Mouse (Mus musculus): ENCODE measurements at regions not wholly inside any gene's neighbourhood (a gene's known extent, or its start where the extent isn't known, plus 50 kb on each side); places are given as distances from the start of the nearest gene placed in this dataset.

- no peaks in the 10 kb centered on the region for H3K27me3 ChIP-seq (ENCODE audit: control insufficient read depth, insufficient read depth, low read length)
- no peaks in the 10 kb centered on the region for H3K9me3 ChIP-seq (replicated peaks; ENCODE audit: control insufficient read depth, low read length)
- no peak overlapping the region for H3K27ac ChIP-seq (replicated peaks; ENCODE audit: low read depth, low read length)
- DNase-seq (ENCODE audit: low spot score) (no peak), ATAC-seq (replicated peaks; ENCODE audit: insufficient number of reproducible peaks, low FRiP score, low TSS enrichment, low read depth) (no peak)
- no peak overlapping the region for H3K9ac ChIP-seq (replicated peaks; ENCODE audit: low read length)
- 79% methylated on average over 3 of the region's 3 CpGs for WGBS
- no peak overlapping the region for H3K4me3 ChIP-seq (ENCODE audit: low read depth, low read length)
- no peaks in the 10 kb centered on the region for H3K4me1 ChIP-seq (ENCODE audit: control insufficient read depth, insufficient read depth, low read length)
- H3K36me3 ChIP-seq (replicated peaks; ENCODE audit: control insufficient read depth, insufficient read depth, low read depth, low read length): no peaks in the 10 kb centered on the region
- no peak overlapping the region for H3K4me2 ChIP-seq (ENCODE audit: low read depth, low read length)
Measured at GRCm38 (mm10) chr3:127985165-127985564, 89.0 kb upstream of the Fam241a start.

- H3K4me2 ChIP-seq (ENCODE audit: low read depth, low read length): no peak overlapping the region
- ATAC-seq (replicated peaks; ENCODE audit: insufficient number of reproducible peaks, low FRiP score, low TSS enrichment, low read depth): no peak
- no peak for DNase-seq (ENCODE audit: low spot score)
- H3K36me3 ChIP-seq (replicated peaks; ENCODE audit: control insufficient read depth, insufficient read depth, low read depth, low read length): no peaks in the 10 kb centered on the region
- no peak overlapping the region for H3K9ac ChIP-seq (replicated peaks; ENCODE audit: low read length)
- H3K4me1 ChIP-seq (ENCODE audit: control insufficient read depth, insufficient read depth, low read length): no peaks in the 10 kb centered on the region
- no peak overlapping the region for H3K4me3 ChIP-seq (ENCODE audit: low read depth, low read length)
- no peaks in the 10 kb centered on the region for H3K9me3 ChIP-seq (replicated peaks; ENCODE audit: control insufficient read depth, low read length)
- H3K27ac ChIP-seq (replicated peaks; ENCODE audit: low read depth, low read length): no peak overlapping the region
- 68% methylated on average over 6 of the region's 6 CpGs for WGBS
- H3K27me3 ChIP-seq (ENCODE audit: control insufficient read depth, insufficient read depth, low read length): no peaks in the 10 kb centered on the region
Measured at GRCm38 (mm10) chr3:127977240-127977639, 81.1 kb upstream of the Fam241a start.

- no peak overlapping the region for H3K4me3 ChIP-seq (ENCODE audit: low read depth, low read length)
- no peaks in the 10 kb centered on the region for H3K36me3 ChIP-seq (replicated peaks; ENCODE audit: control insufficient read depth, insufficient read depth, low read depth, low read length)
- 4% methylated on average over 5 of the region's 5 CpGs for WGBS
- H3K27me3 ChIP-seq (ENCODE audit: control insufficient read depth, insufficient read depth, low read length): no peaks in the 10 kb centered on the region
- no peak overlapping the region for H3K27ac ChIP-seq (replicated peaks; ENCODE audit: low read depth, low read length)
- DNase-seq (ENCODE audit: low spot score) (peak; percentile 81), ATAC-seq (replicated peaks; ENCODE audit: insufficient number of reproducible peaks, low FRiP score, low TSS enrichment, low read depth) (no peak)
- H3K9ac ChIP-seq (replicated peaks; ENCODE audit: low read length): no peak overlapping the region
- no peaks in the 10 kb centered on the region for H3K4me1 ChIP-seq (ENCODE audit: control insufficient read depth, insufficient read depth, low read length)
- H3K4me2 ChIP-seq (ENCODE audit: low read depth, low read length): no peak overlapping the region
- H3K9me3 ChIP-seq (replicated peaks; ENCODE audit: control insufficient read depth, low read length): no peaks in the 10 kb centered on the region
Measured at GRCm38 (mm10) chr3:127970891-127971290, 74.8 kb upstream of the Fam241a start.

GRCm38 (mm10) chr3:127967170-127967569 is 71.0 kb upstream of the Fam241a start:
- Histone ChIP-seq H3K4me1 (ENCODE audit: control insufficient read depth, insufficient read depth, low read length) (no peaks in the 10 kb centered on the region), H3K9me3 (replicated peaks; ENCODE audit: control insufficient read depth, low read length) (no peaks in the 10 kb centered on the region), H3K27me3 (ENCODE audit: control insufficient read depth, insufficient read depth, low read length) (no peaks in the 10 kb centered on the region), H3K27ac (replicated peaks; ENCODE audit: low read depth, low read length) (no peak overlapping the region), H3K4me2 (ENCODE audit: low read depth, low read length) (no peak overlapping the region), H3K9ac (replicated peaks; ENCODE audit: low read length) (no peak overlapping the region), H3K36me3 (replicated peaks; ENCODE audit: control insufficient read depth, insufficient read depth, low read depth, low read length) (no peaks in the 10 kb centered on the region), H3K4me3 (ENCODE audit: low read depth, low read length) (no peak overlapping the region)
- DNase-seq (ENCODE audit: low spot score): no peak
- ATAC-seq (replicated peaks; ENCODE audit: insufficient number of reproducible peaks, low FRiP score, low TSS enrichment, low read depth): no peak
- 75% methylated on average over 10 of the region's 10 CpGs for WGBS

GRCm38 (mm10) chr3:127966214-127966613 is 70.1 kb upstream of the Fam241a start:
- Histone ChIP-seq H3K27ac (replicated peaks; ENCODE audit: low read depth, low read length) (no peak overlapping the region), H3K9me3 (replicated peaks; ENCODE audit: control insufficient read depth, low read length) (no peaks in the 10 kb centered on the region), H3K4me3 (ENCODE audit: low read depth, low read length) (no peak overlapping the region), H3K27me3 (ENCODE audit: control insufficient read depth, insufficient read depth, low read length) (no peaks in the 10 kb centered on the region), H3K9ac (replicated peaks; ENCODE audit: low read length) (no peak overlapping the region), H3K4me2 (ENCODE audit: low read depth, low read length) (no peak overlapping the region), H3K4me1 (ENCODE audit: control insufficient read depth, insufficient read depth, low read length) (no peaks in the 10 kb centered on the region), H3K36me3 (replicated peaks; ENCODE audit: control insufficient read depth, insufficient read depth, low read depth, low read length) (no peaks in the 10 kb centered on the region)
- DNase-seq (ENCODE audit: low spot score) (no peak), ATAC-seq (replicated peaks; ENCODE audit: insufficient number of reproducible peaks, low FRiP score, low TSS enrichment, low read depth) (no peak)
- 85% methylated on average over 4 of the region's 4 CpGs for WGBS

GRCm38 (mm10) chr3:127958919-127959684 is 63.0 kb upstream of the Fam241a start:
- Histone ChIP-seq H3K36me3 (replicated peaks; ENCODE audit: control insufficient read depth, insufficient read depth, low read depth, low read length) (no peaks in the 10 kb centered on the region), H3K4me2 (ENCODE audit: low read depth, low read length) (no peak overlapping the region), H3K9me3 (replicated peaks; ENCODE audit: control insufficient read depth, low read length) (no peaks in the 10 kb centered on the region), H3K27me3 (ENCODE audit: control insufficient read depth, insufficient read depth, low read length) (no peaks in the 10 kb centered on the region), H3K4me3 (ENCODE audit: low read depth, low read length) (no peak overlapping the region), H3K27ac (replicated peaks; ENCODE audit: low read depth, low read length) (no peak overlapping the region), H3K4me1 (ENCODE audit: control insufficient read depth, insufficient read depth, low read length) (no peaks in the 10 kb centered on the region), H3K9ac (replicated peaks; ENCODE audit: low read length) (no peak overlapping the region)
- ATAC-seq (replicated peaks; ENCODE audit: insufficient number of reproducible peaks, low FRiP score, low TSS enrichment, low read depth) (no peak), DNase-seq (ENCODE audit: low spot score) (no peak)
- WGBS: 35% methylated on average over 13 of the region's 13 CpGs

- DNase-seq (ENCODE audit: low spot score): no peak
- no peaks in the 10 kb centered on the region for H3K27me3 ChIP-seq (ENCODE audit: control insufficient read depth, insufficient read depth, low read length)
- H3K36me3 ChIP-seq (replicated peaks; ENCODE audit: control insufficient read depth, insufficient read depth, low read depth, low read length): no peaks in the 10 kb centered on the region
- H3K4me3 ChIP-seq (ENCODE audit: low read depth, low read length): no peak overlapping the region
- no peak overlapping the region for H3K9ac ChIP-seq (replicated peaks; ENCODE audit: low read length)
- H3K4me2 ChIP-seq (ENCODE audit: low read depth, low read length): no peak overlapping the region
- no peak for ATAC-seq (replicated peaks; ENCODE audit: insufficient number of reproducible peaks, low FRiP score, low TSS enrichment, low read depth)
- no peaks in the 10 kb centered on the region for H3K9me3 ChIP-seq (replicated peaks; ENCODE audit: control insufficient read depth, low read length)
- WGBS: 91% methylated on average over 4 of the region's 4 CpGs
- H3K4me1 ChIP-seq (ENCODE audit: control insufficient read depth, insufficient read depth, low read length): no peaks in the 10 kb centered on the region
- H3K27ac ChIP-seq (replicated peaks; ENCODE audit: low read depth, low read length): no peak overlapping the region
Measured at GRCm38 (mm10) chr3:127954856-127955255, 58.7 kb upstream of the Fam241a start.

- Histone ChIP-seq H3K27ac (replicated peaks; ENCODE audit: low read depth, low read length) (no peak overlapping the region), H3K4me1 (ENCODE audit: control insufficient read depth, insufficient read depth, low read length) (no peaks in the 10 kb centered on the region), H3K36me3 (replicated peaks; ENCODE audit: control insufficient read depth, insufficient read depth, low read depth, low read length) (no peaks in the 10 kb centered on the region), H3K9ac (replicated peaks; ENCODE audit: low read length) (no peak overlapping the region), H3K4me3 (ENCODE audit: low read depth, low read length) (no peak overlapping the region), H3K4me2 (ENCODE audit: low read depth, low read length) (no peak overlapping the region), H3K9me3 (replicated peaks; ENCODE audit: control insufficient read depth, low read length) (no peaks in the 10 kb centered on the region), H3K27me3 (ENCODE audit: control insufficient read depth, insufficient read depth, low read length) (no peaks in the 10 kb centered on the region)
- ATAC-seq (replicated peaks; ENCODE audit: insufficient number of reproducible peaks, low FRiP score, low TSS enrichment, low read depth): no peak
- WGBS: 89% methylated on average over 4 of the region's 4 CpGs
- DNase-seq (ENCODE audit: low spot score): no peak
Measured at GRCm38 (mm10) chr3:127953610-127954009, 57.5 kb upstream of the Fam241a start.
